In genomic region chr10:39400155-39400554, GRCm38 (mm10) we compare ENCODE assay signal across 23 mouse cellular contexts. TPM values are rescaled to one million over a fixed set of nuclear protein-coding genes. Genes with fewer than 3 reads are reported as not detected.
DNase-seq lines count a peak whose midpoint lies in the region; ATAC-seq and TF ChIP-seq lines count a peak whose summit lies in the region.
"Had no signal": no experiment of that assay in that cellular context is flagged by ENCODE, and none has a peak within 500 bp of the region (broad histone marks: within the 10 kb centered on the region; RNA-seq: fewer than 3 reads in every experiment).

No protein-coding gene starts in this region.

- no peak overlapping the region for H3K9ac ChIP-seq in neural tube, embryonic 14.5 days (replicated peaks; ENCODE audit: low read depth, low read length)
- no peak overlapping the region for H3K9ac ChIP-seq in neural tube, embryonic 15.5 days (replicated peaks)

- H3K79me2 ChIP-seq in myocyte (ENCODE audit: control insufficient read depth, insufficient read depth): peaks cover 62% of the 10 kb centered on the region

- DNase-seq in heart, adult 11 months: peak; percentile 89
- DNase-seq in heart, postnatal 4 days: no peak
- DNase-seq in heart, embryonic 10.5 days (ENCODE audit: low spot score): peak; percentile 51
- DNase-seq in heart, postnatal 36 days: no peak
- no peak for DNase-seq in adrenal gland, postnatal 25 days
- DNase-seq: adrenal gland, adult 2 months; adrenal gland, adult 8-10 months; adrenal gland, postnatal 10 days; adrenal gland, postnatal 14 days; adrenal gland, postnatal 36 days; B cell, adult 2 months; cerebellum, adult 11 months; cerebellum, adult 11-12 months; cerebellum, adult 18-20 months had no signal

- 95% methylated on average over 5 of the region's 5 CpGs for WGBS in heart, embryonic 10.5 days
- WGBS in neural tube, embryonic 14.5 days: 82% methylated on average over 5 of the region's 5 CpGs
- WGBS in neural tube, embryonic 15.5 days: 82% methylated on average over 5 of the region's 5 CpGs

- ATAC-seq in neural tube, embryonic 14.5 days (ENCODE audit: low read depth): no peak
- no peak for ATAC-seq in neural tube, embryonic 15.5 days (ENCODE audit: low FRiP score)
- ATAC-seq: activated CD4-positive, CD25-positive, alpha-beta regulatory T cell, adult 4 months; CD4-positive, CD25-positive, alpha-beta regulatory T cell, adult 4 months; Patski had no signal

- H3K4me2 ChIP-seq in neural tube, embryonic 14.5 days (ENCODE audit: low read depth, low read length): no peak overlapping the region
- H3K4me2 ChIP-seq in neural tube, embryonic 15.5 days: no peak overlapping the region
- no peak overlapping the region for H3K4me2 ChIP-seq in myocyte (ENCODE audit: low read depth)

- no peak overlapping the region for H3K4me3 ChIP-seq in heart, embryonic 10.5 days
- H3K4me3 ChIP-seq in neural tube, embryonic 14.5 days (ENCODE audit: low read depth, low read length): no peak overlapping the region
- H3K4me3 ChIP-seq in neural tube, embryonic 15.5 days (replicated peaks): no peak overlapping the region
- H3K4me3 ChIP-seq in myocyte: no peak overlapping the region

- no peak for TF ChIP-seq POLR2A in myocyte (IDR thresholded peaks at IDR 0.05; ENCODE audit: insufficient read length, low read depth)

- no peak overlapping the region for H3ac ChIP-seq in myocyte (ENCODE audit: control insufficient read depth, insufficient read length)

- peaks cover 14% of the 10 kb centered on the region for H3K4me1 ChIP-seq in heart, embryonic 10.5 days
- H3K4me1 ChIP-seq in neural tube, embryonic 14.5 days (ENCODE audit: control insufficient read depth, insufficient read depth, low read length): no peaks in the 10 kb centered on the region
- peaks cover 14% of the 10 kb centered on the region; the same call in 1 of the 2 replicates for H3K4me1 ChIP-seq in neural tube, embryonic 15.5 days

- intact Hi-C loops in heart, postnatal 36 days (cut with DNase I): no loop called here

- no peak overlapping the region for H3K27ac ChIP-seq in heart, embryonic 10.5 days
- H3K27ac ChIP-seq in neural tube, embryonic 14.5 days (ENCODE audit: low read depth, low read length): peak overlapping the region; percentile 16; the same call in 1 of the 2 replicates
- no peak overlapping the region for H3K27ac ChIP-seq in neural tube, embryonic 15.5 days (replicated peaks)

- no peaks in the 10 kb centered on the region for H3K27me3 ChIP-seq in heart, embryonic 10.5 days (ENCODE audit: insufficient read depth, poor library complexity, severe bottlenecking)
- H3K27me3 ChIP-seq in neural tube, embryonic 14.5 days (ENCODE audit: control insufficient read depth, insufficient read depth, low read length): no peaks in the 10 kb centered on the region
- no peaks in the 10 kb centered on the region for H3K27me3 ChIP-seq in neural tube, embryonic 15.5 days (replicated peaks)
- H3K27me3 ChIP-seq in myocyte (ENCODE audit: control insufficient read depth, insufficient read depth, insufficient read length): no peaks in the 10 kb centered on the region
- H3K27me3 ChIP-seq: CH12.LX, Patski had no signal

- no peaks in the 10 kb centered on the region for H3K9me3 ChIP-seq in heart, embryonic 10.5 days
- no peaks in the 10 kb centered on the region for H3K9me3 ChIP-seq in neural tube, embryonic 14.5 days (ENCODE audit: control insufficient read depth, low read length)
- H3K9me3 ChIP-seq in neural tube, embryonic 15.5 days (replicated peaks): no peaks in the 10 kb centered on the region
- H3K9me3 ChIP-seq: G1E had no signal

- H3K36me3 ChIP-seq in heart, embryonic 10.5 days: peaks cover 19% of the 10 kb centered on the region
- H3K36me3 ChIP-seq in neural tube, embryonic 14.5 days (ENCODE audit: control insufficient read depth, insufficient read depth, low read length): peaks cover 5% of the 10 kb centered on the region; the same call in 1 of the 2 replicates
- H3K36me3 ChIP-seq in neural tube, embryonic 15.5 days: peaks cover 20% of the 10 kb centered on the region; the same call in 1 of the 2 replicates
- H3K36me3 ChIP-seq in myocyte (ENCODE audit: control insufficient read depth, insufficient read depth): peaks cover 45% of the 10 kb centered on the region

TF ChIP-seq in myocyte, 11 proteins besides CTCF, POLR2A, EP300 and RAD21:
- TF ChIP-seq POLR2AphosphoS2 (IDR thresholded peaks at IDR 0.05; ENCODE audit: insufficient read length, low read depth) (peak; percentile 22), MAX (IDR thresholded peaks at IDR 0.05; ENCODE audit: low read depth) (no peak)

RNA-seq across cellular contexts. Expression of gene Fyn, which starts 31.5 kb away (rescaled TPM):
- 10 to 100 TPM; 51.2 to 53.0 TPM for total RNA-seq in heart, postnatal 4 days (2021)
- polyA plus RNA-seq in heart, embryonic 10.5 days (2016; fragmentation: Nextera tagmentation; extraction: Ambion mirVana): 12.9 and 20.8 TPM in 2 replicates
- 10 to 100 TPM; 32.1 to 35.1 TPM for total RNA-seq in heart, postnatal 36 days (2021)
- 106 and 113 TPM in 2 replicates for polyA plus RNA-seq in neural tube, embryonic 14.5 days (2014; fragmentation: Nextera tagmentation; extraction: Ambion mirVana)
- polyA plus RNA-seq in neural tube, embryonic 15.5 days (2015; fragmentation: Nextera tagmentation; extraction: Ambion mirVana): 67.8 and 76.5 TPM in 2 replicates
- polyA plus RNA-seq in myocyte (2012; fragmentation: generic; extraction: Trizol): 148 TPM
- 47.7 and 49.6 TPM in 2 replicates for total RNA-seq in adrenal gland, postnatal 25 days (2021)
- total RNA-seq: MEL had no signal

Comparison
In these comparisons a context has a peak if more than half of its experiments do, and no peak if none do; other contexts are left out.
1. DNase-seq: peak in heart, adult 11 months (single experiment) and heart, embryonic 10.5 days (single experiment); none in heart, postnatal 4 days (single experiment), heart, postnatal 36 days (0 of 2) and adrenal gland, postnatal 25 days (single experiment).